Mouse (Mus musculus) forebrain, embryonic 11.5 days (tissue): Measurements from ENCODE around the gene Ube2u. TPM values are rescaled to one million over a fixed set of nuclear protein-coding genes. Genes with fewer than 3 reads are reported as not detected.
A peak's percentile ranks its signal among the peaks of the same experiment; 100 is the strongest.

Experiments used
- ATAC-seq: fragments of 200-750 bp; cut with Nextera tagmentation; replicated peaks from 2 replicates; pipeline ENCODE4 v1.8.0; 2017; ENCODE audit warnings: moderate TSS enrichment; ENCODE audit not compliant: low FRiP score
- DNase-seq: peaks from one replicate; pipeline ENCODE4 v3.0.0-alpha.2; 2017; ENCODE audit warnings: low spot score
- H3K27ac ChIP-seq: fragments of 300-500 bp; sonication (generic); 2 replicates; pipeline ENCODE4 v1.5.1; 2014; ENCODE audit warnings: low read depth, low read length
- H3K27me3 ChIP-seq: fragments of 300-500 bp; sonication (generic); 2 replicates; pipeline ENCODE4 v1.6.1; 2014; ENCODE audit warnings: mild to moderate bottlenecking, low read length, mixed read lengths; ENCODE audit not compliant: control insufficient read depth, insufficient read depth
- H3K36me3 ChIP-seq: fragments of 300-500 bp; sonication (generic); 2 replicates; pipeline ENCODE4 v1.6.1; 2014; ENCODE audit warnings: mild to moderate bottlenecking, low read length, moderate library complexity, mixed read lengths; ENCODE audit not compliant: control insufficient read depth, insufficient read depth
- H3K4me1 ChIP-seq: fragments of 300-500 bp; sonication (generic); replicated peaks from 2 replicates; pipeline ENCODE4 v1.6.1; 2014; ENCODE audit warnings: low read length, mixed read lengths; ENCODE audit not compliant: control insufficient read depth, insufficient read depth
- H3K4me2 ChIP-seq: fragments of 300-500 bp; sonication (generic); 2 replicates; pipeline ENCODE4 v1.6.1; 2014; ENCODE audit warnings: low read depth, mild to moderate bottlenecking, low read length, moderate library complexity, mixed read lengths; ENCODE audit not compliant: severe bottlenecking
- H3K4me3 ChIP-seq: fragments of 300-500 bp; sonication (generic); 2 replicates; pipeline ENCODE4 v1.5.1; 2014; ENCODE audit warnings: low read depth, low read length
- H3K9ac ChIP-seq: fragments of 300-500 bp; sonication (generic); 2 replicates; pipeline ENCODE4 v1.6.1; 2014; ENCODE audit warnings: low read length
- H3K9me3 ChIP-seq: fragments of 300-500 bp; sonication (generic); 2 replicates; pipeline ENCODE4 v1.6.1; 2016; ENCODE audit warnings: low read length, mixed read lengths; ENCODE audit not compliant: control insufficient read depth
- WGBS: fragments of 180-500 bp; shearing (Covaris S2); extraction: QIAGEN DNeasy Blood & Tissue Kit; methylation state at CpG from one replicate; pipeline ENCODE4 v1.1.7; 2014; 5-methylcytosine and 5-hydroxymethylcytosine counted together
- polyA plus RNA-seq: library from polyadenylated mRNA; unstranded; fragments of >200 nt; fragmentation: Nextera tagmentation; extraction: Ambion mirVana; gene quantifications from 2 replicates; pipeline ENCODE4 v1.2.1, GENCODE M21; 2014

Ube2u gene
- polyA plus RNA-seq, 1 experiment from 2014 or later = 0.48 TPM

GRCm38 (mm10) chr4:100527554-100528001 lies 48.9 kb downstream of the Ube2u start:
- ATAC-seq = no peak
- DNase-seq = peak; percentile 73
- Histone ChIP-seq H3K4me1 (peaks cover 5% of the 10 kb centered on the region), H3K36me3 (no peaks in the 10 kb centered on the region), H3K27ac (no peak overlapping the region), H3K27me3 (peaks cover 16% of the 10 kb centered on the region; the same call in 1 of the 2 replicates), H3K4me2 (peak overlapping the region; percentile 32; the same call in 1 of the 2 replicates), H3K4me3 (no peak overlapping the region), H3K9me3 (no peaks in the 10 kb centered on the region), H3K9ac (no peak overlapping the region)
- 3% methylated on average over 15 of the region's 15 CpGs for WGBS

GRCm38 (mm10) chr4:100533607-100534006 lies 55.0 kb downstream of the Ube2u start:
- H3K9ac ChIP-seq = no peak overlapping the region
- no peaks in the 10 kb centered on the region for H3K36me3 ChIP-seq
- ATAC-seq = no peak
- 80% methylated on average over 6 of the region's 6 CpGs for WGBS
- H3K4me1 ChIP-seq = no peaks in the 10 kb centered on the region
- H3K4me2 ChIP-seq = no peak overlapping the region
- H3K4me3 ChIP-seq = no peak overlapping the region
- H3K27ac ChIP-seq = no peak overlapping the region
- H3K27me3 ChIP-seq = no peaks in the 10 kb centered on the region
- no peak for DNase-seq
- no peaks in the 10 kb centered on the region for H3K9me3 ChIP-seq

GRCm38 (mm10) chr4:100534946-100535345 lies 56.3 kb downstream of the Ube2u start:
- H3K4me1 ChIP-seq = no peaks in the 10 kb centered on the region
- ATAC-seq = no peak
- no peaks in the 10 kb centered on the region for H3K9me3 ChIP-seq
- H3K27me3 ChIP-seq = no peaks in the 10 kb centered on the region
- no peaks in the 10 kb centered on the region for H3K36me3 ChIP-seq
- WGBS = 58% methylated on average over 3 of the region's 3 CpGs
- no peak overlapping the region for H3K4me2 ChIP-seq
- no peak overlapping the region for H3K9ac ChIP-seq
- H3K27ac ChIP-seq = no peak overlapping the region
- DNase-seq = no peak
- no peak overlapping the region for H3K4me3 ChIP-seq

GRCm38 (mm10) chr4:100537898-100538297 lies 59.2 kb downstream of the Ube2u start:
- Histone ChIP-seq H3K4me1 (no peaks in the 10 kb centered on the region), H3K9me3 (no peaks in the 10 kb centered on the region), H3K9ac (no peak overlapping the region), H3K4me3 (no peak overlapping the region), H3K27me3 (no peaks in the 10 kb centered on the region), H3K36me3 (no peaks in the 10 kb centered on the region), H3K4me2 (no peak overlapping the region), H3K27ac (no peak overlapping the region)
- no peak for ATAC-seq
- WGBS = 5% methylated on average over 3 of the region's 3 CpGs
- DNase-seq = no peak

- ATAC-seq (no peak), DNase-seq (no peak)
- Histone ChIP-seq H3K9me3 (no peaks in the 10 kb centered on the region), H3K27me3 (no peaks in the 10 kb centered on the region), H3K4me1 (no peaks in the 10 kb centered on the region), H3K27ac (no peak overlapping the region), H3K36me3 (no peaks in the 10 kb centered on the region), H3K4me2 (no peak overlapping the region), H3K9ac (no peak overlapping the region), H3K4me3 (no peak overlapping the region)
- 82% methylated on average over 3 of the region's 3 CpGs for WGBS
Observed at GRCm38 (mm10) chr4:100539483-100539882, 60.8 kb downstream of the Ube2u start.

GRCm38 (mm10) chr4:100547905-100548304 lies 69.3 kb downstream of the Ube2u start:
- no peak for ATAC-seq
- no peak for DNase-seq

GRCm38 (mm10) chr4:100553296-100553695 lies 74.6 kb downstream of the Ube2u start:
- no peak overlapping the region for H3K9ac ChIP-seq
- no peak overlapping the region for H3K27ac ChIP-seq
- no peaks in the 10 kb centered on the region for H3K27me3 ChIP-seq
- H3K9me3 ChIP-seq = no peaks in the 10 kb centered on the region
- no peak overlapping the region for H3K4me2 ChIP-seq
- WGBS = 91% methylated on average over 2 of the region's 2 CpGs
- DNase-seq = no peak
- no peak for ATAC-seq
- H3K4me1 ChIP-seq = no peaks in the 10 kb centered on the region
- H3K4me3 ChIP-seq = no peak overlapping the region
- H3K36me3 ChIP-seq = no peaks in the 10 kb centered on the region

More at GRCm38 (mm10) chr4:100547905-100548304, 69.3 kb downstream of the Ube2u start:
- Histone ChIP-seq H3K9ac (no peak overlapping the region), H3K27me3 (no peaks in the 10 kb centered on the region), H3K4me2 (no peak overlapping the region), H3K27ac (no peak overlapping the region), H3K4me1 (no peaks in the 10 kb centered on the region), H3K9me3 (no peaks in the 10 kb centered on the region), H3K4me3 (no peak overlapping the region), H3K36me3 (no peaks in the 10 kb centered on the region)
- WGBS = 85% methylated on average over 4 of the region's 4 CpGs

- peaks cover 3% of the 10 kb centered on the region; the same call in 1 of the 2 replicates for H3K4me1 ChIP-seq
- H3K4me3 ChIP-seq = peak overlapping the region; percentile 26
- no peaks in the 10 kb centered on the region for H3K27me3 ChIP-seq
- H3K9me3 ChIP-seq = no peaks in the 10 kb centered on the region
- H3K9ac ChIP-seq = peak overlapping the region; percentile 39
- H3K27ac ChIP-seq = no peak overlapping the region
- ATAC-seq = peak; percentile 79
- 6% methylated on average over 21 of the region's 21 CpGs for WGBS
- peak overlapping the region; percentile 61 for H3K4me2 ChIP-seq
- H3K36me3 ChIP-seq = no peaks in the 10 kb centered on the region
- peak; percentile 89 for DNase-seq
Observed at GRCm38 (mm10) chr4:100588236-100589206, 109.9 kb downstream of the Ube2u start.
